Mouse (Mus musculus) C2C12 (cell line): Measurements from ENCODE around the gene Sycn.

Experiments used
- CEBPB ChIP-seq: IDR thresholded peaks from one replicate; pipeline ENCODE4 v1.6.1; 2011; ENCODE audit warnings: low read depth, mild to moderate bottlenecking, control low read depth, moderate library complexity
- CTCF ChIP-seq: IDR thresholded peaks from one replicate; pipeline ENCODE4 v1.5.1; 2011; ENCODE audit not compliant: control insufficient read depth, insufficient read depth, insufficient read length
- FOSL1 ChIP-seq: IDR thresholded peaks from one replicate; pipeline ENCODE4 v1.8.0; 2011; ENCODE audit warnings: mild to moderate bottlenecking, low read length; ENCODE audit not compliant: poor library complexity, insufficient read depth, severe bottlenecking
- MAX ChIP-seq: IDR thresholded peaks from one replicate; pipeline ENCODE4 v1.6.1; 2011; ENCODE audit warnings: mild to moderate bottlenecking, control low read depth
- MYOD1 ChIP-seq: IDR thresholded peaks from one replicate; pipeline ENCODE4 v1.6.1; 2011; ENCODE audit warnings: low read depth; ENCODE audit not compliant: control insufficient read depth, insufficient read length
- USF1 ChIP-seq: IDR thresholded peaks from one replicate; pipeline ENCODE4 v1.6.1; 2011; ENCODE audit warnings: low read depth, mild to moderate bottlenecking, control low read depth, moderate library complexity

- TF ChIP-seq CTCF (no peak), CEBPB (no peak), MYOD1 (no peak), MAX (no peak), USF1 (no peak), FOSL1 (no peak)
Measured at GRCm38 (mm10) chr7:28565407-28565806, 24.7 kb downstream of the Sycn start.
